Mouse (Mus musculus): ENCODE results near the gene Cdc42bpb. TPM values are rescaled to one million over a fixed set of nuclear protein-coding genes. Genes with fewer than 3 reads are reported as not detected.

Gene Cdc42bpb
- polyA plus RNA-seq, 1 experiment = 472 TPM

- 89% methylated on average over 9 of the region's 9 CpGs for WGBS
- TF ChIP-seq CTCF (IDR thresholded peaks at IDR 0.05; ENCODE audit: extremely low read depth, insufficient read length, insufficient replicate concordance, low read depth, low read length) (no peak), POLR2A (IDR thresholded peaks at IDR 0.05; ENCODE audit: low read depth, low read length) (no peak)
- no peaks in the 10 kb centered on the region for H3K27me3 ChIP-seq (ENCODE audit: control insufficient read depth, insufficient read depth, low read length)
- H3K4me3 ChIP-seq (ENCODE audit: low read depth, low read length) = no peak overlapping the region
- peaks cover 47% of the 10 kb centered on the region for H3K36me3 ChIP-seq (ENCODE audit: control insufficient read depth, insufficient read depth, low read length)
- no peaks in the 10 kb centered on the region for H3K4me1 ChIP-seq (ENCODE audit: control insufficient read depth, insufficient read depth, insufficient read length, low read length)
- no peak overlapping the region for H3K27ac ChIP-seq (ENCODE audit: insufficient read depth, low read depth, low read length)
Observed at GRCm38 (mm10) chr12:111246808-111247464, 130.6 kb downstream of the Cdc42bpb start.

GRCm38 (mm10) chr12:111245070-111245469, 132.4 kb downstream of the Cdc42bpb start:
- H3K27me3 ChIP-seq (ENCODE audit: control insufficient read depth, insufficient read depth, low read length) = no peaks in the 10 kb centered on the region
- no peak overlapping the region for H3K27ac ChIP-seq (ENCODE audit: insufficient read depth, low read depth, low read length)
- 89% methylated on average over 6 of the region's 6 CpGs for WGBS
- TF ChIP-seq POLR2A (IDR thresholded peaks at IDR 0.05; ENCODE audit: low read depth, low read length) (no peak), CTCF (IDR thresholded peaks at IDR 0.05; ENCODE audit: extremely low read depth, insufficient read length, insufficient replicate concordance, low read depth, low read length) (no peak)
- H3K4me3 ChIP-seq (ENCODE audit: low read depth, low read length) = no peak overlapping the region
- H3K36me3 ChIP-seq (ENCODE audit: control insufficient read depth, insufficient read depth, low read length) = peaks cover 53% of the 10 kb centered on the region
- H3K4me1 ChIP-seq (ENCODE audit: control insufficient read depth, insufficient read depth, insufficient read length, low read length) = no peaks in the 10 kb centered on the region

GRCm38 (mm10) chr12:111243733-111244132, 133.8 kb downstream of the Cdc42bpb start:
- peaks cover 61% of the 10 kb centered on the region for H3K36me3 ChIP-seq (ENCODE audit: control insufficient read depth, insufficient read depth, low read length)

More at GRCm38 (mm10) chr12:111243733-111244132, 133.8 kb downstream of the Cdc42bpb start:
- Histone ChIP-seq H3K27me3 (ENCODE audit: control insufficient read depth, insufficient read depth, low read length) (no peaks in the 10 kb centered on the region), H3K4me1 (ENCODE audit: control insufficient read depth, insufficient read depth, insufficient read length, low read length) (no peaks in the 10 kb centered on the region), H3K27ac (ENCODE audit: insufficient read depth, low read depth, low read length) (no peak overlapping the region), H3K4me3 (ENCODE audit: low read depth, low read length) (no peak overlapping the region)
- WGBS = 84% methylated on average over 12 of the region's 12 CpGs
- no peak for TF ChIP-seq CTCF (IDR thresholded peaks at IDR 0.05; ENCODE audit: extremely low read depth, insufficient read length, insufficient replicate concordance, low read depth, low read length)
- TF ChIP-seq POLR2A (IDR thresholded peaks at IDR 0.05; ENCODE audit: low read depth, low read length) = no peak

Other genes with a start within 250 kb of the Cdc42bpb start
- 8.8 and 13.5 TPM in 2 replicates for gene Traf3, start 211.3 kb downstream of the Cdc42bpb start, polyA plus RNA-seq (2012; rRNA removed)
- gene 4930595D18Rik, start 193.2 kb downstream of the Cdc42bpb start, polyA plus RNA-seq (2012; rRNA removed) = not detected in 2 replicates
- 127 and 1,225 TPM in 2 replicates for gene Amn, start 106.6 kb downstream of the Cdc42bpb start, polyA plus RNA-seq (2012; rRNA removed)
- not detected in 2 replicates for gene Lbhd2, start 29.1 kb upstream of the Cdc42bpb start, polyA plus RNA-seq (2012; rRNA removed)
- gene Exoc3l4, start 39.3 kb upstream of the Cdc42bpb start, polyA plus RNA-seq (2012; rRNA removed) = 356 and 552 TPM in 2 replicates
- gene Tnfaip2, start 64.8 kb upstream of the Cdc42bpb start, polyA plus RNA-seq (2012; rRNA removed) = 10.2 and 16.4 TPM in 2 replicates
- 0.43 and 0.53 TPM in 2 replicates for gene Gm266, start 108.1 kb upstream of the Cdc42bpb start, polyA plus RNA-seq (2012; rRNA removed)
- 25.8 and 55.8 TPM in 2 replicates for gene Eif5, start 160.3 kb upstream of the Cdc42bpb start, polyA plus RNA-seq (2012; rRNA removed)
- gene Mark3, start 196.8 kb upstream of the Cdc42bpb start, polyA plus RNA-seq (2012; rRNA removed) = 9.8 and 19.3 TPM in 2 replicates

Data from small intestine, adult 2 months (tissue).